Mouse (Mus musculus) T-helper 1 cell (primary cell): ENCODE data around the gene Ano10.

ENCODE experiments used
- in situ Hi-C: fragments of 300-600 bp; cut with MboI, MseI; formaldehyde crosslinking; loops from one replicate; pipeline ENCODE4 v1.15.1; 2025; ENCODE audit warnings: high pct_unique_total_duplicates

Ano10 gene

DNA sequence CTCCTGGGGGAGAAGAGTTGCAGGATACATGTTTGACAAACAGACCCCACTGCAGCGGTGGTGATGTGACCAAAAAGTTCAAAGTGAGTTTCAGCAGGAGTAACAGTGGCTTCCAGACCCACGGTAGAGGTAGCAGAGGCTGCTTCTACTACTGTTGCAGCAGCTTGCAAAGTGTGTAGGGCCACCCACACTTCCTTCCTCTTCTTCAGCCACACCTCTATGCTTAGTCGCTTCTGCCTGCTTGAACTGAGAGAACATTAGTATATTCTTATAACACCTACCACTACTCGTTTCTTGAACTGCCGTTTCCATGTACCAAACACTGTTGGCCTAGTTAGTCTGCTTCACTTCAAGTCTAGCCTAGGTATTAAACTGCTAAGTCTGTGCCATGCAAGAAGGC, 165.5 kb downstream of the Ano10 start:
- in situ Hi-C loops: no loop called here

DNA sequence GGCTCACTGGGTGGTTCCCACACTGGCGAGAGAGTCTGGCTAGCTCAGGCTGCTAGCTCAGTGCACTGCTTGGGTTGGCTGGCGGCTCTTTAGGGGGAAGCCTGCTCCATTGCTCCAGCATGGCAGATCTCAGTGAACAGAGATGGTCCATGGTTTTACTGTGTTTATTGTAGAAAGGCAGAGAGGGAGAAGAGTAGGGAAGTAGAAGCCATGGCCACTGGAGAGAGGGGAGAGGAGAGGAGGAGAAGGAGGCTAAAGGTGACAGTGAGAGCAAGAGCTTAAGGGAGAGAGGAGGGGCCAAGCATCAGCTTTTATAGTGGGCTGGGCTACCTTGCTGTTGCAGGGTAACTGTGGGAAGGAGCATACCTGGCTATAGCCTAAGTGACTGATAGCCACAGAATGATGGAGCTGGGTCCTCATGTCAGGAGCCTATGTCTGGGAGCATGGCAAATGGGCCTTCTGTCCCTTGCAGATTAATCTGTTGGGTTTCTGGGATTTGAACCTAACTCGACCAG, 166.9 kb downstream of the Ano10 start:
- in situ Hi-C loops: no loop called here

DNA sequence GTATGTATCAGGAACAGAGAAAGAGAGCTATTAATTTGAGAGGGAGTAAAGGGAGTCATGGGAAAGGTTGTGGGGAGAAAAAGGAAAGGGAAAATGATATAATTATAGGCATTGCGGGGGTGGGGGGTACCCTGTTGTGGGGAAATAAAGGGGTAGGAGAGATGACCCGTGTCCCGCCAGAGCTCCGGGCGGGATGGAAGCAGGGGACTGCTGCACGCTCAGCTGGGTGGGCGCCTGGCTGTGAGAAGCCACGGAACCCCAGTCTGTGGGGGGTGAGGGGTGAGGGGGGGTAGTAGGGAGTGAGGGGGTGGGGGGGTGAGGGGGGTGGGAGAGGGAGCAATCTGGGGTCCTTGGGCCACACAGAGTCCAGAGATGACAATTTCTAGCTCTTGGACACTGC, 167.4 kb downstream of the Ano10 start:
- in situ Hi-C loops: no loop called here
